Mouse (Mus musculus) heart, adult 2 months (tissue): ENCODE results near the gene Ankrd27.

Experiments used
- CTCF ChIP-seq: fragments of 200-600 bp; IDR thresholded peaks from 2 replicates; pipeline ENCODE4 v1.8.1; 2022; ENCODE audit warnings: antibody characterized with exemption, mild to moderate bottlenecking, moderate library complexity
- EP300 ChIP-seq: fragments of 200-500 bp; IDR thresholded peaks from 2 replicates; pipeline ENCODE4 v1.6.1; 2011; ENCODE audit warnings: low read depth, low read length, control low read depth; ENCODE audit not compliant: insufficient read depth
- POLR2A ChIP-seq: fragments of 200-500 bp; IDR thresholded peaks from 2 replicates; pipeline ENCODE4 v1.6.1; 2011; ENCODE audit warnings: mild to moderate bottlenecking, low read depth, low read length, control low read depth; ENCODE audit not compliant: insufficient read depth

DNA sequence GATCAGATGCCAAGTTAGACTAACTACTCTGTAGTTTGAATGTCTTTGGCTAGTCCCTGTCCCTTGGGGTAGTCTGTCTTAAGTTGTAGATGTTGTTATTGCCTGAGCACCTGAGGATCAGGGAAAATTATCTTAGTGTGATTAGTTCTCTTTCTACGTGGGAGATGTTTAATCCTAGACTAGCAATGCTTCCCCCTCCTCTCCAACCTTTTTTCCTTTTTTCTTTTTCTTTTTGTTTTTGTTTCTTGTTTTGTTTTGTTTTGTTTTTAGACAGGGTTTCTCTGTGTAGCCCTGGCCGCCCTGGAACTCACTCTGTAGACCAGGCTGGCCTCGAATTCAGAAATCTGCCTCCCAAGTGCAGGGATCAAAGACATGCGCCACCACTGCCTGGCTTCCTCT lies 29.8 kb upstream of the Ankrd27 start, which contains the start of gene Nudt19:
- TF ChIP-seq CTCF (no peak), POLR2A (no peak), EP300 (no peak)
